Mouse (Mus musculus) brain, embryonic 14.5 days (tissue): Measurements from ENCODE around the gene Brca2.

Source experiments
- CTCF ChIP-seq: fragments of 200-500 bp; IDR thresholded peaks from 2 replicates; pipeline ENCODE4 v1.5.1; 2012; ENCODE audit warnings: inconsistent platforms, mild to moderate bottlenecking, moderate library complexity, borderline replicate concordance; ENCODE audit not compliant: insufficient read depth, insufficient read length; ENCODE audit errors: extremely low read depth
- POLR2A ChIP-seq: fragments of 200-500 bp; IDR thresholded peaks from 2 replicates; pipeline ENCODE4 v1.6.1; 2012; ENCODE audit warnings: mild to moderate bottlenecking, inconsistent platforms, borderline replicate concordance; ENCODE audit not compliant: poor library complexity, insufficient read depth, insufficient read length, severe bottlenecking; ENCODE audit errors: extremely low read depth

- no peak for TF ChIP-seq CTCF
- no peak for TF ChIP-seq POLR2A
Observed at GRCm38 (mm10) chr5:150606131-150606530, 83.7 kb downstream of the Brca2 start.
